Mouse (Mus musculus) layer of hippocampus, postnatal 25 days (tissue): Measurements from ENCODE around the gene Il15ra. TPM values are rescaled to one million over a fixed set of nuclear protein-coding genes. Genes with fewer than 3 reads are reported as not detected.

Experiments used
- DNase-seq, 2 experiments: peaks; one replicate each; pipeline ENCODE4 v3.0.0; 2022; ENCODE audit warnings: mixed read lengths in 2 of 2, low spot score in 1 of 2; ENCODE audit errors: extremely low spot score in 1 of 2
- total RNA-seq, 2 experiments: library from RNA; stranded (reverse); gene quantifications; 2 replicates each; pipeline ENCODE4 v1.2.3; 2021

Il15ra gene
- total RNA-seq: 1 to 10 TPM; 3.1 to 6.4 TPM

DNA sequence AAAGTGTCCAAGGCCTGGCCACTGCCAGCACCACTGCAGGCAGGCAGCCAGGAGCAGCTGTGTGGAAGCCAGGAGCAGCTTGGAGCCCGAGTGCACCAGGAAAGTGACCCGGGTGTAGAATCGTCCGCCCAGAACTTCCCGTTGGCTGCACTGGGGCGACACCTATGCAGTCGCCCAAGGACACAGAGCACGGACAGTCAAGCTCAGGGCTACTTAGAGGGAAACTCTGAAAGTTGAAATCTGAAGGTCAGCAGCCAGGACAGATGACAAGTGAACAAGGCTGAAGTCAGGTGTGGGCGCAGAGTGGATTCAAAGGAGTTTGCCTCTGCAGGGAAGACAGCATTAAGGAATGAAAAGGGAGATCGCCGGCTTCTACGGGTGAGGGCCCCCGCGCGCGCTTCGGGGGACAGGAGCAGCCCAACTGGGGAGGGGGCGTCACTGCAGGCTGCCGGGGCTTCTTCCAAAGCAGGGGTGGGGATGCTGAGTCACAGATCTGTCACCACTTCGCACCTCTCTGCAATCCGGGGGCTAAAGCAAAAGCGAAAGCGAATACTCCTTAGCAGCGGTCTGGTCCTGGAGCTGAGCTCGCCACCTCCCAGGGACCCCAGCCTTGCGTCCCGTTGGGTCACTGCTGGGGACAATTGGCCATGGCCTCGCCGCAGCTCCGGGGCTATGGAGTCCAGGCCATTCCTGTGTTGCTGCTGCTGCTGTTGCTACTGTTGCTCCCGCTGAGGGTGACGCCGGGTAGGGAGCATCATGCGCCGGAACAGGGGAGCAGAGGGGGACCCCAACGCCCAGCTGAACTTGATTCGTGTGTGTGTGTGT lies at the start of gene Il15ra:
TSS of gene Il15ra (plus strand) at position 90 of the 825 bp plus-strand sequence.
- peak; percentile 23 to 51 for DNase-seq

DNA sequence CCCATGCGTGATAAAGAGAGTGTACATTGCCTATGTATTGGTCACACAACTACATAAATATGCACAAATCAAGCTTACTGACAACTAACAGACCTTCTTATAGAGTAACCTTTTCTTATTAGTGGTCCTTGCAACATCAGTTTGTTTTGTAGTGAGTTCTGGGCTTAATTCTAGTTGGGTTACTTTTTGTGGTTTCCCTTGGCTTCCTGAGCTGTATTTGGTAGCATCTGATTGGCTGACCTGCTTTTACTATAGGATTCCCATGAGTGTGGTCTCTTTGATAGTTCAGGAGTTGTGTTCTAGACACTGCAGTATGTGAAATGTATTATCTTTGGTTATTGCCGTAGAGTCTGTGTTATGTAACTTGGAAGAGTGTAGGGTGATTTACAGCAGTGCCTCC lies 47.5 kb upstream of the Il15ra start:
- DNase-seq: no peak

DNA sequence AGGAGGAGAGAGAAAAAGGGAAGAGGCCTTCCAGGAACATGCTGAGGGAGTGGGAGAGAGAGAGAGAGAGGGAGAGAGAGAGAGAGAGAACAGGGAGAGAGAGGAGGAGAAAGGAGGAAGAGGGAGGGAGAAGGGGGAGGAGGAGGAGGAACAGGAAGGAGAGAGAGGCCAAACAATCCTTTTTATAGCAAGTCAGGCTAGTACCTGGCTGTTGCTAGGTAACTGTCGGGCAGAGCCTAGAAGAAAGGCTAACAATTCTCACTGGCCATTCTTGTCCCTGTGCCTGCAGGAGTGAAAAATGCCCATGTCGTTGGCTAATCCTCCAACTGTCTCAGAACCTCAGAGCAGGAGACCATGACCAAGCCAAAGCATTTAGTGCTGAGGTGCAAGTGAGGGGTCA lies 45.8 kb upstream of the Il15ra start:
- no peak for DNase-seq

DNA sequence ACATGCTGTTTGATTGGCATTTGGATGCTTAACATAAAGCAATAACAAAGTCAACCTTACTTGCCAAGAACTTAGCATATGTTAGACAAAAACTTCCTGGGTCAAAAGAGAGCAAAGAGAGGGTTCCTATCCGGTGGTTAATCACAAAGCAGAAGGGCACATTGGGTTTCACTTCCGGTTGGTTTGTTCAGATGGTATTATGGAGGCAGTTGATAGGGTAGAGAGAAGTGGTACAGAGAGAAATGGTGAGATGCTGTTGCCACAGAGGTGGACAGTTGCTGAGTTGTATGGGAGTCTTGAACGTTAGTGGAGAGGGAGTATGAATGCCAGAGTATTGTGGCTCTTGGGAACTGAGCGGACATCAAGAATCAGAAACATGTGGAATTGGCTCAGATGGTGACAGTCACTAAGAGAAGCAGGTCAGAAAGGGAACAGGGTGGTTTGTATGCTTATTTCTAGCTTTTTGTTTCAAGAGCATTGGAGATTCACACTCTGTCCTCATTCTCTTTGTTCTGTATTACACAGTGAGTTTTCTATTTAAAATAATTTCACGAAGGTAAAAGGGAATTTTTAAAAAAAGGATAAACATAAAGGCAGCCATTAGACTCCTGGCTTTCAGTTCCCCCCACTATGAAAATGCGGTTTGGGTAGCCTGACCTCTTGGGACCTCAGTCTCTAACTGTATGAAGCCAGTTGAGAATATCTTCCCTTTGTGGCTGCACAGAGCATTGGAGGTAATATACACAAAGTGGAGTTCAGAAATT lies 42.8 kb upstream of the Il15ra start:
- no peak for DNase-seq

DNA sequence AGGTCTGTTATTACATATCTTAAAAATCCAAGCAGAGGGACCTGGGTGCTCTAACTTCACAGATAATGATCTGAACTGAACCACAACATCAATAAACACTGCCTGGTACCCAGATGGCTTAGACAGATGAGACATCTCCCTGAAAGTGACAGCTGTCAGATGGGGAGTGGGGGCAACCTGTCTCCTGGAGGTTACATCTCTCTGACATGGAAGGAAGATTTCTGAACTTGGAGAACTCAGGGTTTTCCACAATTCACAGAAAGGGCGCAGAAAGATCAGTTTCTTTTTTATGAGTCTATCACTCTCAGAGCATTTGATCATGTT lies 42.2 kb upstream of the Il15ra start:
- no peak for DNase-seq

DNA sequence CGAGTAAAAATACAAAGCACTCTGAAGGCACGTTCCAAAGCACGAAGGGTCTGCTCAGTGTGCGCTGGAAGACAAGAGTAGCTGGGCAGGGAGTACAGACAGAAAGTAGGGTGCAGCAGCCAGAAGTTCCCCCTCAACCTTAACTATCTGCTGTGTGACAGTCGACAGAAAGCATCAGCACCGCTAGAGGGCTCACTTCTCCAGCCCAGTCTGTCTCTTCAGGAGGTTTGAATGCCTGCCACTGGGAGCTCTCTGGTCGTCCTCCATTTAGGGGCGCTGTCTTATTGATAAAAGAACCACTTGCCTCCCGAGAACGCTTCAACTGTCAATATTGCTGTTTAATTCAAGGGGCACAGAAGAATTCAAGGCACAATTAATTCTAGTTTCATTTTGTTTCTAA lies 41.1 kb upstream of the Il15ra start:
- peak; percentile 70 to 82 for DNase-seq

DNA sequence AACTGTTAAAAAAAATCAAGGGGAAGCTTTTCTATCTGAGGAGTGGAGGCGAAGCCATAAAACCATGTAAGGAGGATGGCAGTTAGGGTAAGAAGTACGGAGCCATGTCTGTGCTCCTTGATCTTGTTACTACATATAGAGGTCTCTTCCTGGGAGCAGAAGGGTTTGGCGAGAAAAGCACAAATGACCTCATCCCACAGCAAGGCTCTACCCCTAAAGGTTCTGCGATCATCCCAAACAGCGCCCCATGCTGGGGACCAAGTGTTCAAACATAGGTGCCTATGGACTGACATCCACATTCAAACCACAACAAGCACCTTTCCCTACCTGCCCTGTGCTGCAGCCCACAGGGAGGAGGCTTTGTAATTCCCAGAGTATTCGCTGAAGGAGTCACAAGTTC lies 40.7 kb upstream of the Il15ra start:
- DNase-seq: peak in 1 of 2 experiments; percentile 60

DNA sequence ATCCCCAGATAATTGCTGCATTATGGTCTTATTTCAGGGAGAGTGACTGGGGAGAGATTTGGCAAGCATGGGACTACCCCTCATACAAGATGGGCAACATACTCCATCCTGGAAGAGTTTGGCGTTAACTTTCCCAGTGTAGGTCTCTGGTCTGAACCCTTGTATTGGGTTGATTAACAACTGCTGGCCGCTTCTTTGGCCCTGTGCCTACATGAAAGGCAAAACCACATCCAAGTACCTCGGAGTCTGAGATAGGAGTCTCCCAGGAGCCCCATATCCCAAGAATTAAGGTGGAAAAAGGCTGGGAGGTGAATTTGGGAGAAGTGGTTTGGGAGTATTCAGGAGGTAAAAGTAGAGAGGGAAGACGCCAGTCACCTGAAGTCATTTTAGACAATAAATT lies 40.3 kb upstream of the Il15ra start:
- DNase-seq: no peak

DNA sequence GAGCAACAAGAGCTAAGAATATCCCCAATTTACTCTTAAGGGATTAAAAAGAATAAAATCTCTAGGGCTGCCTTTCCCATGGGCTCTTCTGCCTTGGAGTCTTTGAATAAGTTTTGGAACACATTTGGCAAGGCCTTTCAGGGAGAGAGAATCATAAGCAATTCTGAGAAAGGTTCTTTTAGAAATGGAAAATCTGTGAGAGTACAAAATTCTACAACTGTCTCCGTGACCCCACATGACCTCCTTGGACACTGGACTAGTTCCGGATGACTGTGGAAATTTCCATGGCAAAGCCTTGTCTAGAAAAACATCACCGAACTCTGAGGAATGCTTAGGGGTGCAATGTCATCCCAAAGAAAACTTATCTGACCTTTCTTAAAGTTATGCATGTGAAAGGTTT lies 39.8 kb upstream of the Il15ra start:
- no peak for DNase-seq

DNA sequence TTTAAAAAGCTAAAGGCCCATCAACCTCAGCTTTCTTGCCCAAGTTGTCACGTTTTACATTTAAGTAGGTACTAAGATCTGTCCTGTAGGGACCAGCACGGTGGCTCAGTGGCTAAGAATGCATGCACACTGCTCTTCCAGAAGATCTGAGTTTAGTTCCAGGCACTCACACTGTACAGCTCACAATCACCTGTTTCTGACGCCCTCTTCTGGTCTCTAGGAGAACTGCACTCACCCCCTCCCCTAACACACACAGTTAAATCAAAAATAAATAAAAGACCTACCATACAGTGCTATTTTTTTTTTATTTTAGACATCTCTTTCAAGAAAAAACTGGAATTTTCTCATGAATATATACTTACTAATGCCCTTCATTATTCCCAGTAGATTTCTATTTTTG lies 32.9 kb upstream of the Il15ra start:
- DNase-seq: no peak

DNA sequence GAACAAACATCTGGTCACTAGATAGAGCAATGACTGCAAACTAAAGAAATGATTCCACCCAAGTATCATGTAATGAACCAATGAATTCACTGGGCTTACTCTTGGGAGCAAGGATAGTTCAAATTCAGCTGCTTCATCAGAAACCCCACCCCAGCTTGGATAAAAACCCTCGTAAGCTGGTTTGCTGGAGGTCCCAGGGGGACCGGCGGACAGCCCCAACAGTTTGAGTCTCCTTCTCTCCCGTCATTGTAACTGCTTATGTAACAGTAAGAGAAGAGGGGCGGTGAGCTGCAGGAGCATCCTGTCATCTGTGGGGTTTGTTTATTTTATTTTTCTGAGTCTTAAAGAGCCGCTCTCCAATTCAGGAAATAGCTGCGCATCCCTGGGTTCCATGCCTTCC lies 25.5 kb upstream of the Il15ra start:
- no peak for DNase-seq

DNA sequence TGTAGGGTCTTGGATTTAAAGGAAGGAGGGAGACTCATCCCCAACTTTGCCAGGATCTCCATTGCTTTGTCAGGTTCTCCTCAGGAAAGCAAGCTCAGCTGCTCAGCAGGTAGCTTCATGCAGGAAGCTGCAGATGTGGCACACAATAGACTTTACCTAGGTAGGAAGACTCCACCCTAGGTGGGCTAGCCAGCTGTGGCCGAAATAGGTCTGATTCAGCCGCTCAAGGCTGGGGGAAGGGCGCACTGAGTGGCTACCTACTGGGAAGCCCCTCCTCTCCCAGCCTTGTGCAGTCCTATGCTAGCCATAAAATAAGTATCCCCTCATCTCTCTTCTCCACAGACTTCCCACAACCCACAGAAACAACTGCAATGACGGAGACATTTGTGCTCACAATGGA lies 22.4 kb upstream of the Il15ra start:
- DNase-seq: no peak

DNA sequence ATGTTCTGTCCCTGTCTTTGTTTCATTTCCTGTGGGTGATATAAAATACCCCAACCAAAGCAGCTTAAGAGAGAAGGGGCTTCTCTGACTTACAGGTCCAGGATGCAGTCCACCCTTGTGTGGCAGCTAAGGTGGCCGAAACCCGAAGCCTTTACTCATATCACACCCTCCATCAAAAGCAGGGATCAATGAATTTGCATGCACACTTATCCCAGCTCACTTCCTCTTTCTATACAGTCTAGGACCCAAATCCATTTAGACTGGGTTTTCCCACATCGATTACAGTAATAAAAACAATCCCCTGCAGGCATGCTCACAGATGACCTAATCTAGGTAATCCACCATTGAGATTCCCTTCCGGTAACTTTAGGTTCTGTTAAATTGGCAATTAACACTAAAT lies 18.6 kb upstream of the Il15ra start:
- DNase-seq: no peak

DNA sequence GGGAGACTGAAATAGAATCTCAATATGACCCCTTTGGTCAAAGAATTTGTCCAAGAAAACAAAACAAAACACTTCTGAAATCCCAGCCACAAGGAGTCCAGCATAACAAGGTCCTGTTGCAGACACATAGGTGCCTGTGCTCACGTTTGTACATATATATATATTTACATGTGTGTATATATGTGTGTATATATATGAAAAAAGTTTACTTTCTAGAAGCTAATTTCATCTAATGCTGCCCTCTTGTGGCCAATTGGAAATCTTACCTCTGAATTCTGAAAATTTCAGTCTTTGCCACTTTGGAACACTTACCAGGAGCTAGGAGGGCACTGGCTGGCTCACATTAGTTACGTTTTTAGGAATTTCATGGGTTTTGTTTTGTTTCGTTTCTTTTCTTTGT lies 17.7 kb upstream of the Il15ra start:
- DNase-seq: no peak

DNA sequence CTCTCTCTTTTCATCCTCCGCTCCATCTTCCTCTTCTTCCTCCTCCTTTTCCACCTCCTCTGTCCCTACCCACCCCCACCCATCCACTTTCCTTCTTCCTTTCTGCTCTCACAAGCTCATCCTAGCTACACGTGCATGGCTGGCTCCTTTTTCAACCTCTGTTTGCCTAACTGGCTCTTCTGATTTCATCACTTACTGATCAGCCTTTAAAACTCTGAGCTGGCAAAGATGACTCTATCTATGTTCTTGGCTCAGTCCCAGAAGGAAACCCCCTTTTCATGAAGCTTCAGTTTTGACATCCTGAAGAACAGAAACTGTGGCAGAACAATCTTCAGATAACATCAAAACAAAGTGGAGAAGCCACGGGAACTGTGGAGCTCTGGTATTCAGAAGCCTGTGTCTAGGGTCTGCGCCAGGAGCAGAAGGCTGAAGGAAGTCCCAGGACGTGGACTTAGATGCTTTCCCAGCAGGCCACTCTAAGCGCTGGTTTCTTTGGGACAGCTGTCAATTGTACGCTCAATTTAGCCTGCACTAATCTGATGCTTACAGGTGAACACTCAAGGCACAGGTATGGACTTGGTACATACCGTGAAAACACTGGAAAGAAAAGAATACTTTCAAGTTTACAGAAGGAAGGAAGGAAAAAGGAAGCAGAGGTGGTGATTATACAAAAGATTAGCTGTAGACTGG lies 14.7 kb upstream of the Il15ra start:
- no peak for DNase-seq

DNA sequence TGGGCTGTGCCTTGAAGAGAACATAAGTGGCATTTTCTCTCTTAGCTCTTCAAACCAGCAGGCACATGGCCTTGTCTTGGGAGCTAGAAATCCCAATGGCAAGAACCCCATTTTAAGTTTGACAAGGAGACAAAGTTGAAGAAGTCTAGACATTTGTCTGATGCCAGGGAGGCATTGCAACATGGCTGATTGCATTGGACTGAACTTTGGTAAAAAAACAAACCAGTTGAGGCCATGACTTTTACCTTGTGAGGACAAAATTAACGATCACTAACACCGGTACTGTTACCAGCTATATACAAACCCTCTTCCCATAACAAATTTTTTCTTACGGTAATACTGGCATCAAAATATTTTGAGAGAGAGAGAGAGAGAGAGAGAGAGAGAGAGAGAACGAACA lies 11.7 kb upstream of the Il15ra start:
- DNase-seq: no peak

DNA sequence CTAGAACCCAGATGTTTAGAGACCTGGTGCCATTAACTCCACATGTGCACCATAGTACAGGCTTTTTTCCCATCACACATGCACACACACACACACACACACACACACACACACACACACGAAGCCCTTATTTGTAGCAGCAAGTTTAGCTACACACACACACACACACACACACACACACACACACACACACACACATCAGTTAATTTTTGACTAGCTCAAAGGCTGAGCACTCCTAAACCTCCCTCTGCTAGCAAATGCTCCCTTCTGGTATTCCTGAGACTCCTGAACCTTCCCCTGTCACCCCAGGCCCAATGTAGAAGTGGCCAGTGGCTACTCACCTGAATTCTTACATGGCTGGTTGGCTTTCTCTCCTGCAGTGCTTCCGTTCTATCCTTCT lies 11.0 kb upstream of the Il15ra start:
- DNase-seq: no peak

DNA sequence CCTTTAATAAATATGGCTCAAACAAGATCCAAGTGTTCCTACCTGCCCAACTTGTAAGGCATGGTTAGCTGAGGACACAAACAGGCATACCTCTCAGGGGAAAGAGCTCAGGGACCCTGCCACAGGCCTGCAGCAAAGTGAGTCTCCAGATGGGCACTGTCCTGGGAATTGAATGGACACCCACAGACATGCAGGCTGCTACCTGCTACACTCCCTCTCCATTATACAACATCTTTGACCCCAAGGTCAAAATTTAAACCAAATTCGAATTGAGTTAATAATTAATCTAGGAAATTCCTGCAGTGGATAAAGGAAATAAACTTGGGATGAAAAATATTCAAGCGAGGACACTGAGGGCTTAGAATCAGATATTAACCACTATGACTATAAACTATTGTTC lies 9.2 kb upstream of the Il15ra start:
- DNase-seq: no peak

DNA sequence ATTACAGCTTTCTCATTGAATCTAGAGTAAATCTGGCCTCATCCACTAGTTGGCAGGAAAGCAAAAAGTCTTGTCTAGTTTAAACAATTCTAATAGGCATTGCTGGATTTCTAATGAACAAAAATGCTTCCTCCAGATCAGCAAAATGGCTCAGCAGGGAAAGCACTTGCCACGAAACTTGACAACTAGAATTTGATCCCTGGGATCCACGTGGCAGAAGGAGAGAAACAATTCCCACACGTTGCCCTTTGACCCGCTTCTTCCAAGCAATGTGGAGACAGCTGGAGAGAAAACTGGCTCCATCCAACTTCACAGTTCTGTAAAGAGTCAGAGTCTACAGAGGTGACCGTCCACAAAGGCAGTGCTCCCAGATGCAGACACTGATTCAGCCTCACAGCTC lies 6.1 kb upstream of the Il15ra start:
- no peak for DNase-seq

DNA sequence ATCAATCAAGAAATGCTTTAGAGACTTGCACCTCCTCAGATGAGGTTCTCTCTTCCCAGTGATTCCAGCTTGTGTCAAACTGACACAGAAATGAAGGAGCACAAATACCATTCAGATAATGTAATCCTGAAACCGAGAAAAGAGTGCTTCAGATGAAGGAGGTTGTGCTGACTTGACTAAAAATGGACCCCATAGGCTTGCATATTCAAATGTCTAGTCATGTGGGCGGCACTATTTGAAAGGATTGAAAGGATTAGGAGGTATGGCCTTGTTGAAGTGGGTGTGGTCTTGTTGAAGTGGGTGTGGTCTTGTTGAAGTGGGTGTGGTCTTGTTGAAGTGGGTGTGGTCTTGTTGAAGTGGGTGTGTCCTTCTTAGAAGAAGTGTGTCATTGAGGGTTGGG lies 5.2 kb upstream of the Il15ra start:
- DNase-seq: no peak

DNA sequence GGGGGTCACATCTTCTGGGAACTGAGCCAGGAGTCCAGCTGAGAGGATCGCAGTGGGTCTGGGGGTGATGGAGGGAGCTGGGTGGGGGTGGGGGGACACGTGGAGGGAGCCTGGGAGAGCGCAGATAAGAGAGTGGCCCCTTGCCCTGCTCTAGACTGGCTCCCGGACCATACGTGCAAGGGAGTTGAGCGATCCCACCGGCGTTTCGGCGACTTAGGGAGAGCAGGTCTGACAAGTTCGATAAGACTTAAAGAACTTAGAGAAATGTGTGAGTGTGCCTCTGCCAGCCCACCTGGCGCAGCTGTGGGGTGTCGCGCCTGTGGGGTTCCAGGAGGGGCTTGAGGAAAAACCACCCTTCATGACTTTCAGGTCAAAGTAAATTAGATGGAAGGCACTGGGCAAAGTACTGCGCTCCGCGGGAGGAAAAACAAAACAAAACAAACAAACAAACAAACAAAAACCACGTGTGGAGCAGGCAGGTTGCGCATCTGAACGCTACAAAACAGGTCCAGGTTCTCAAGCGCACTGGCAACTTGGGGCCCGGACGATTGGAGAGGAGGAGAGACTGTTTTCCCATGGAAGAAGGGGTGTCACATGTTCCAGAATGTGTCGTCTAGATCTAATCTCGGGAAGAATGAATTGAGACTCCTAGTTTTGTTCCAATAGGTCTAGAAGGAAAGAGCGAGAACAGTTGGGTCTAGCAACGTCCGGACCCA lies 1.1 kb downstream of the Il15ra start:
- DNase-seq: no peak
